Mouse (Mus musculus): ENCODE results near the gene F5. TPM values are rescaled to one million over a fixed set of nuclear protein-coding genes. Genes with fewer than 3 reads are reported as not detected.

The F5 gene
- polyA plus RNA-seq, 1 experiment from 2014 or later = 0.20 TPM

DNA sequence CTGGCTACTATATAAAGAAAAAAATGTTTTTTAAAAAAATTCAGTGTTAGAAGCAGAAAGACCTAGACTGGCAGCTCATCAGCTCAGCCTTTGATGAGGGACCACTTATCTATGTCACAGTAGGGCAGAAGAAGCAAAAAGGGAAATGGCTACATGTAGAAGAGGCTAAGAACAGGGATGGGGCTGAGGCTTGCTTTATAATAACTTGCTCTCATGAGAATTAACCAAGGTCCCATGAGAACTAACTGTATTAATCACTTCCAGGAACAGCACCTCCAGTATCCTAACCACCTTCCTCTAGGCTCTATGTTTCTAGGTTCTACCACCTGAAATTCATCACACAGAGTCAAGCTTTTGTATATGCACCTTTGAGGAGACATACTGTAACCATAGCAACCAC, 25.2 kb downstream of the F5 start:
- Histone ChIP-seq H3K4me1 (ENCODE audit: control insufficient read depth, insufficient read depth, low read length) (no peaks in the 10 kb centered on the region), H3K4me3 (ENCODE audit: low read depth, low read length) (no peak overlapping the region), H3K9me3 (replicated peaks; ENCODE audit: control insufficient read depth, low read length, poor library complexity, severe bottlenecking) (no peaks in the 10 kb centered on the region), H3K27me3 (ENCODE audit: control insufficient read depth, insufficient read depth, low read depth, low read length) (no peaks in the 10 kb centered on the region), H3K27ac (ENCODE audit: low read length) (no peak overlapping the region), H3K36me3 (ENCODE audit: control insufficient read depth, insufficient read depth, low read length) (no peaks in the 10 kb centered on the region), H3K9ac (ENCODE audit: low read depth, low read length) (no peak overlapping the region), H3K4me2 (ENCODE audit: low read length) (no peak overlapping the region)
- no peak for ATAC-seq

- no peak overlapping the region for H3K27ac ChIP-seq (ENCODE audit: low read length)
- no peaks in the 10 kb centered on the region for H3K36me3 ChIP-seq (ENCODE audit: control insufficient read depth, insufficient read depth, low read length)
- no peak overlapping the region for H3K4me3 ChIP-seq (ENCODE audit: low read depth, low read length)
- WGBS = 59% methylated on average over 6 of the region's 6 CpGs
- no peak overlapping the region for H3K9ac ChIP-seq (ENCODE audit: low read depth, low read length)
- no peak overlapping the region for H3K4me2 ChIP-seq (ENCODE audit: low read length)
- H3K27me3 ChIP-seq (ENCODE audit: control insufficient read depth, insufficient read depth, low read depth, low read length) = no peaks in the 10 kb centered on the region
- ATAC-seq = no peak
- no peaks in the 10 kb centered on the region for H3K4me1 ChIP-seq (ENCODE audit: control insufficient read depth, insufficient read depth, low read length)
- H3K9me3 ChIP-seq (replicated peaks; ENCODE audit: control insufficient read depth, low read length, poor library complexity, severe bottlenecking) = no peaks in the 10 kb centered on the region
Observed at GRCm38 (mm10) chr1:164178429-164178828, 26.8 kb downstream of the F5 start.

DNA sequence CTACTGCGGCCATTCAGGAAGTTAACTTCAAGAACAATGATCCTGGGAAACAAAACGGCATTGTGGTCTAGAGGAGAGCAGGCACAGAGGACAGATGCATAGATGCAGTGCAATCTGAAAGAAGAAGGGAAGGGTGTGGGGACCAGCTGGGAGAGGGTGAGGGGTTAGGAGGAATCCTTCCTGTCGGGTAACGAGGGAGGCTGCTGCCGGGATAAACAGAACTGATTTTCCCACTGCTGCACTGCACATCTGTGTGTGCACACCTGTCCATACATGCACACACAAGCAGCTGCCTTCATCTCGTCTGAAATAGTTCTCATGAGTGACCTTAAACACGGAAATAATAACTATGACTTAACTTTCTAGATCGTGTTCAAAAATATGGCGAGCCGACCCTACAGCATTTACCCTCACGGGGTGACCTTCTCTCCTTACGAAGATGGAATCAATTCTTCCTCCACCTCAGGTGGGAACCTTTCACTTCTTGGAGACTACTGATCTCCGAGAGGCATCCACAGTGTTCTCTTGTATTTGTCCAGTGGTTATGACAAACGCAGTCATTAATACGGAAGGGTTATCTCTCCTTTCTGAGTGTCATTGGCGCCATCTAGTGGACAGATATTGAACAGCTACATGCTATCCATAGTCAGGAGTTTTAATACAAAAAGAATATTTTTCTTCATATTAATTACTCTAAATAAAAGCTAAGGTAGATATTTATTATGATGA, 32.7 kb downstream of the F5 start:
- WGBS = 44% methylated on average over 16 of the region's 16 CpGs
- Histone ChIP-seq H3K36me3 (ENCODE audit: control insufficient read depth, insufficient read depth, low read length) (no peaks in the 10 kb centered on the region), H3K9me3 (replicated peaks; ENCODE audit: control insufficient read depth, low read length, poor library complexity, severe bottlenecking) (no peaks in the 10 kb centered on the region), H3K27me3 (ENCODE audit: control insufficient read depth, insufficient read depth, low read depth, low read length) (no peaks in the 10 kb centered on the region), H3K4me1 (ENCODE audit: control insufficient read depth, insufficient read depth, low read length) (peaks cover 4% of the 10 kb centered on the region; the same call in 1 of the 2 replicates), H3K4me3 (ENCODE audit: low read depth, low read length) (peak overlapping the region; percentile 25), H3K4me2 (ENCODE audit: low read length) (peak overlapping the region; percentile 49), H3K9ac (ENCODE audit: low read depth, low read length) (no peak overlapping the region), H3K27ac (ENCODE audit: low read length) (no peak overlapping the region)
- ATAC-seq = peak; percentile 91

GRCm38 (mm10) chr1:164184871-164185223, 33.2 kb downstream of the F5 start:
- WGBS = 48% methylated on average over 8 of the region's 8 CpGs
- H3K4me2 ChIP-seq (ENCODE audit: low read length) = no peak overlapping the region
- no peak overlapping the region for H3K27ac ChIP-seq (ENCODE audit: low read length)
- peaks cover 4% of the 10 kb centered on the region; the same call in 1 of the 2 replicates for H3K4me1 ChIP-seq (ENCODE audit: control insufficient read depth, insufficient read depth, low read length)
- H3K27me3 ChIP-seq (ENCODE audit: control insufficient read depth, insufficient read depth, low read depth, low read length) = no peaks in the 10 kb centered on the region
- no peak overlapping the region for H3K9ac ChIP-seq (ENCODE audit: low read depth, low read length)
- H3K36me3 ChIP-seq (ENCODE audit: control insufficient read depth, insufficient read depth, low read length) = no peaks in the 10 kb centered on the region
- peak; percentile 50; the same call in 1 of the 2 replicates for ATAC-seq
- no peaks in the 10 kb centered on the region for H3K9me3 ChIP-seq (replicated peaks; ENCODE audit: control insufficient read depth, low read length, poor library complexity, severe bottlenecking)
- H3K4me3 ChIP-seq (ENCODE audit: low read depth, low read length) = no peak overlapping the region

- Histone ChIP-seq H3K4me1 (ENCODE audit: control insufficient read depth, insufficient read depth, low read length) (peaks cover 4% of the 10 kb centered on the region; the same call in 1 of the 2 replicates), H3K4me2 (ENCODE audit: low read length) (no peak overlapping the region), H3K27ac (ENCODE audit: low read length) (no peak overlapping the region), H3K4me3 (ENCODE audit: low read depth, low read length) (no peak overlapping the region), H3K27me3 (ENCODE audit: control insufficient read depth, insufficient read depth, low read depth, low read length) (no peaks in the 10 kb centered on the region), H3K9me3 (replicated peaks; ENCODE audit: control insufficient read depth, low read length, poor library complexity, severe bottlenecking) (no peaks in the 10 kb centered on the region), H3K9ac (ENCODE audit: low read depth, low read length) (no peak overlapping the region), H3K36me3 (ENCODE audit: control insufficient read depth, insufficient read depth, low read length) (no peaks in the 10 kb centered on the region)
- 45% methylated on average over 4 of the region's 4 CpGs for WGBS
- ATAC-seq = no peak
Observed at GRCm38 (mm10) chr1:164185316-164185715, 33.7 kb downstream of the F5 start.

DNA sequence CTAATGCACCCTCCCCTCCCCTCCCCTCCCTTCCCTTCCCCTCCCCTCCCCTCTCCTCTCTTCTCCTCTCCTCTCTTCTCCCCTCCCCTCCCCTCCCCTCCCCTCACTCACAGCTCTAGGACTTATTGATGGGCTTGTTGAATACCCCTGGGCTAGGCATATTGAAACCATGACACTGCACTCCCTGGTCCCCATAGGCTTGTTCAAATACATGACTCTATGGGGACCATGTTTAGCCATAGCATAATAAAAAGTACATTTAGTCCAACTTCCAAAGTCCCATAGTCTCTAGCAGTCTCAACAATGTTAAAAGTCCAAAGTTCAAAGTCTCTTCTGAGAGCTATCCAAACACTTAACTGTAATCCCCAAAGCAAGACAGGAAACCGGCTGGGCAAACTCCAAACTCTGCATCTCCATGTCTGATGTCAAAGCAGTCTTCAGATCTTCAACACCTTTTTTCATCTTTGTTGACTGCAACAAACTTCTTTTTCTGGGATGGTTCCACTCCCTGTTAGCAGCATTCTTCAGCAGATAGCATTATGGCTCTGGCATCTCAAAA, 35.4 kb downstream of the F5 start:
- Histone ChIP-seq H3K4me3 (ENCODE audit: low read depth, low read length) (no peak overlapping the region), H3K27ac (ENCODE audit: low read length) (no peak overlapping the region), H3K36me3 (ENCODE audit: control insufficient read depth, insufficient read depth, low read length) (no peaks in the 10 kb centered on the region), H3K27me3 (ENCODE audit: control insufficient read depth, insufficient read depth, low read depth, low read length) (no peaks in the 10 kb centered on the region), H3K4me2 (ENCODE audit: low read length) (no peak overlapping the region), H3K9ac (ENCODE audit: low read depth, low read length) (no peak overlapping the region), H3K9me3 (replicated peaks; ENCODE audit: control insufficient read depth, low read length, poor library complexity, severe bottlenecking) (no peaks in the 10 kb centered on the region), H3K4me1 (ENCODE audit: control insufficient read depth, insufficient read depth, low read length) (peaks cover 4% of the 10 kb centered on the region; the same call in 1 of the 2 replicates)
- 80% methylated on average over 1 of the region's 1 CpGs for WGBS
- ATAC-seq = no peak

- Histone ChIP-seq H3K9me3 (replicated peaks; ENCODE audit: control insufficient read depth, low read length, poor library complexity, severe bottlenecking) (peaks cover 2% of the 10 kb centered on the region; the same call in 1 of the 2 replicates), H3K4me3 (ENCODE audit: low read depth, low read length) (no peak overlapping the region), H3K9ac (ENCODE audit: low read depth, low read length) (no peak overlapping the region), H3K27me3 (ENCODE audit: control insufficient read depth, insufficient read depth, low read depth, low read length) (no peaks in the 10 kb centered on the region), H3K4me2 (ENCODE audit: low read length) (no peak overlapping the region), H3K27ac (ENCODE audit: low read length) (no peak overlapping the region), H3K36me3 (ENCODE audit: control insufficient read depth, insufficient read depth, low read length) (no peaks in the 10 kb centered on the region), H3K4me1 (ENCODE audit: control insufficient read depth, insufficient read depth, low read length) (no peaks in the 10 kb centered on the region)
- ATAC-seq = no peak
- 91% methylated on average over 4 of the region's 4 CpGs for WGBS
Observed at GRCm38 (mm10) chr1:164199551-164199950, 47.9 kb downstream of the F5 start.

DNA sequence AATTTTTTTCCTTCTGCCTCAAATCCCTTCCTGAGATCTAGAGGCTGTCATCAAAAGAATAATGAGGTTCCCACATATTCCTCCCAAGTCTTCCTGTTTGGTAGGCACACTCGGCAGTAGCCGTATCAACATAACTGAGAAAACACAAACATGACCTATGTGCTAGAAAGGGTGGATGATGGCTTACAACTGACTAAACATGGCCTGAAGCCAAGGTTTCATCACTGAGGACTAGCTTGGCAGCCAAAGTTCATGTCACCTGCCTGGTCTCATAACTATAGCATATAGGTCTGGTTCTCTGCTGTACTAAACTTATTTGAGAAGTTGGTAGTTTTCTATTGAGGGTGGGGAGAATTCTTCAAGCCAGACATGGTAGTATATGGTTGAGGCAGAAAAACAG, 56.8 kb downstream of the F5 start:
- no peak for ATAC-seq
- H3K27me3 ChIP-seq (ENCODE audit: control insufficient read depth, insufficient read depth, low read depth, low read length) = no peaks in the 10 kb centered on the region
- no peaks in the 10 kb centered on the region for H3K4me1 ChIP-seq (ENCODE audit: control insufficient read depth, insufficient read depth, low read length)
- no peak overlapping the region for H3K9ac ChIP-seq (ENCODE audit: low read depth, low read length)
- H3K4me3 ChIP-seq (ENCODE audit: low read depth, low read length) = no peak overlapping the region
- WGBS = 92% methylated on average over 2 of the region's 2 CpGs
- H3K36me3 ChIP-seq (ENCODE audit: control insufficient read depth, insufficient read depth, low read length) = no peaks in the 10 kb centered on the region
- H3K27ac ChIP-seq (ENCODE audit: low read length) = no peak overlapping the region
- H3K9me3 ChIP-seq (replicated peaks; ENCODE audit: control insufficient read depth, low read length, poor library complexity, severe bottlenecking) = no peaks in the 10 kb centered on the region
- no peak overlapping the region for H3K4me2 ChIP-seq (ENCODE audit: low read length)

DNA sequence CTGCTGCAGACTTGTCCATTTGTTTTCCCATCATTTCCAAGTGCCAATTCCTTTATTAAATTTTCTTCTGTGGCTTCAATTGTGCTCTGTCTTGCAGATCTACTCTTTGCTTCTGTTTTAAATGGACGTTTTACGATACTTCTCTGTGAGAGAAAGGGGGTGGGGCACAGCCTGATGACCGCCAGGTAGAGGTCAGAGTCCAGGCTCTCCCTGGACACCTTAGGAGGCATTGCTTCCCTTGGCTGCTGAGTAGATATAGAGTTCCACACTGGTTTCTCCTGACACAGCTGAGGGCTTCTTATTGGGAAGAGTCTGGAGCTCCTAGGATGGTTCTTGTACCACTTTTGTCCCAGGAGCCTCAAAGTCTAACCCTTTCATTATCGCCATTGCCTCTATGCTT, 59.3 kb downstream of the F5 start:
- no peak for ATAC-seq
- WGBS = 89% methylated on average over 4 of the region's 4 CpGs
- Histone ChIP-seq H3K4me3 (ENCODE audit: low read depth, low read length) (no peak overlapping the region), H3K9ac (ENCODE audit: low read depth, low read length) (no peak overlapping the region), H3K9me3 (replicated peaks; ENCODE audit: control insufficient read depth, low read length, poor library complexity, severe bottlenecking) (no peaks in the 10 kb centered on the region), H3K36me3 (ENCODE audit: control insufficient read depth, insufficient read depth, low read length) (no peaks in the 10 kb centered on the region), H3K4me2 (ENCODE audit: low read length) (no peak overlapping the region), H3K4me1 (ENCODE audit: control insufficient read depth, insufficient read depth, low read length) (no peaks in the 10 kb centered on the region), H3K27ac (ENCODE audit: low read length) (no peak overlapping the region), H3K27me3 (ENCODE audit: control insufficient read depth, insufficient read depth, low read depth, low read length) (no peaks in the 10 kb centered on the region)
